Mouse (Mus musculus): ENCODE data around the gene Ctsa. TPM values are rescaled to one million over a fixed set of nuclear protein-coding genes. Genes with fewer than 3 reads are reported as not detected.

Gene Ctsa
- total RNA-seq, 2 experiments from 2014 or later: 90.9 to 108 TPM

Other genes starting within 250 kb of the Ctsa start
- under 1 TPM in 1 of 2 experiments, not detected in 1; 0.34 TPM for gene Wfdc6a, start 247.4 kb upstream of the Ctsa start, total RNA-seq (2021)
- gene Eppin, start 239.3 kb upstream of the Ctsa start, total RNA-seq (2021): not detected
- not detected for gene Wfdc6b, start 219.4 kb upstream of the Ctsa start, total RNA-seq (2021)
- not detected for gene Wfdc8, start 219.2 kb upstream of the Ctsa start, total RNA-seq (2021)
- gene Wfdc16, start 194.1 kb upstream of the Ctsa start, total RNA-seq (2021): not detected
- not detected for gene Wfdc10, start 176.8 kb upstream of the Ctsa start, total RNA-seq (2021)
- not detected for gene Wfdc9, start 176.3 kb upstream of the Ctsa start, total RNA-seq (2021)
- gene Wfdc11, start 158.8 kb upstream of the Ctsa start, total RNA-seq (2021): not detected
- gene Wfdc13, start 147.8 kb upstream of the Ctsa start, total RNA-seq (2021): not detected
- not detected for gene Spint4, start 134.4 kb upstream of the Ctsa start, total RNA-seq (2021)
- gene Spint5, start 117.6 kb upstream of the Ctsa start, total RNA-seq (2021): not detected
- under 1 TPM; 0.28 to 0.29 TPM for gene Wfdc3, start 86.9 kb upstream of the Ctsa start, total RNA-seq (2021)
- 10 to 100 TPM; 24.4 to 25.8 TPM for gene Dnttip1, start 86.9 kb upstream of the Ctsa start, total RNA-seq (2021)
- 1 to 10 TPM; 2.4 to 2.9 TPM for gene Ube2c, start 63.0 kb upstream of the Ctsa start, total RNA-seq (2021)
- gene Tnnc2, start 52.9 kb upstream of the Ctsa start, total RNA-seq (2021): not detected
- 10 to 100 TPM; 24.7 to 27.5 TPM for gene Snx21, start 47.0 kb upstream of the Ctsa start, total RNA-seq (2021)
- gene Acot8, start 28.0 kb upstream of the Ctsa start, total RNA-seq (2021): 10 to 100 TPM; 10.7 to 12.2 TPM
- 1 to 10 TPM; 2.5 to 3.1 TPM for gene Zswim3, start 27.8 kb upstream of the Ctsa start, total RNA-seq (2021)
- gene Zswim1, start 10.2 kb upstream of the Ctsa start, total RNA-seq (2021): 1 to 10 TPM; 3.6 to 4.5 TPM
- gene Spata25, start 4.3 kb upstream of the Ctsa start, total RNA-seq (2021): under 1 TPM; 0.42 to 0.64 TPM
- gene Neurl2, start 583 bp downstream of the Ctsa start, total RNA-seq (2021): 10 to 100 TPM; 39.9 to 44.6 TPM
- gene Pltp, start 24.8 kb downstream of the Ctsa start, total RNA-seq (2021): 10 to 100 TPM; 35.9 to 37.5 TPM
- gene Pcif1, start 46.4 kb downstream of the Ctsa start, total RNA-seq (2021): 10 to 100 TPM; 27.5 to 34.6 TPM
- gene Zfp335, start 78.9 kb downstream of the Ctsa start, total RNA-seq (2021): 1 to 10 TPM; 8.6 to 9.2 TPM
- gene Mmp9, start 107.9 kb downstream of the Ctsa start, total RNA-seq (2021): under 1 TPM; 0.55 to 0.61 TPM
- gene Slc12a5, start 127.9 kb downstream of the Ctsa start, total RNA-seq (2021): under 1 TPM; 0.65 to 0.81 TPM
- gene Ncoa5, start 202.0 kb downstream of the Ctsa start, total RNA-seq (2021): 10 to 100 TPM; 19.1 to 19.5 TPM
- 1 to 10 TPM; 1.9 to 3.6 TPM for gene Cd40, start 222.8 kb downstream of the Ctsa start, total RNA-seq (2021)